In the genomic region with DNA sequence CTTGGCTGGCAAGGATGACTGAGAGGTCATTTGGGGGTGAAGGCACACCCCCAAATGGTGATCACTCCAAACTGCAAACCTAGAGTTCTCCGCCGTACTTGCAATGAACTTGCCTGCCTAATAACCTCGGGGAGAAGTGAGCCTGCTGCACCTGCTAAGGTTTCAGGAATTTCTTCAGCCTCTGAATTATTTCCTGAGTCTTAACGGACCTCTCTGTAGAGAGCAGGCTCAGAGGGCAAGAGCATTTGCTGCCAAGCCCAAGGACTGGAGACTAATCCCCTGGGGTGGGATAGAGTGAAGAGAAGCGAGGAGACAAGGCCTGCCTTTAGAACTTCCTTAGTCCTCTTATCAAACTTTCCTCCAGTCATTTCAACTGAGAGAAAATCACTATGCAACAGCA, we compare ENCODE assay signal across 10 mouse cellular contexts. TPM values are rescaled to one million over a fixed set of nuclear protein-coding genes. Genes with fewer than 3 reads are reported as not detected.
DNase-seq lines count a peak whose midpoint lies in the region; ATAC-seq and TF ChIP-seq lines count a peak whose summit lies in the region.
"Had no signal": no experiment of that assay in that cellular context is flagged by ENCODE, and none has a peak within 500 bp of the region (broad histone marks: within the 10 kb centered on the region; RNA-seq: fewer than 3 reads in every experiment).

No protein-coding gene starts in this region.

- intact Hi-C loops in heart, postnatal 10 days (cut with DNase I), result loop anchor here (5.0 kb wide), 1 partner anchor 162 kb away; the partner anchor contains the start of gene Zfp868

- WGBS in heart, embryonic 13.5 days, result 57% methylated on average over 5 of the region's 5 CpGs
- 61% methylated on average over 5 of the region's 5 CpGs for WGBS in lung, embryonic 15.5 days
- WGBS in kidney, embryonic 16.5 days, result 70% methylated on average over 5 of the region's 5 CpGs

- no peak for ATAC-seq in heart, embryonic 13.5 days (ENCODE audit: extremely low read depth, insufficient number of reproducible peaks, low FRiP score, low TSS enrichment)
- no peak for ATAC-seq in lung, embryonic 15.5 days (ENCODE audit: borderline replicate concordance, extremely low read depth, low FRiP score, low TSS enrichment)
- no peak for ATAC-seq in kidney, embryonic 16.5 days (ENCODE audit: low FRiP score, low TSS enrichment)

- TF ChIP-seq POLR2A in ES-Bruce4 (IDR thresholded peaks at IDR 0.05; ENCODE audit: insufficient read depth, low read length), result no peak

- no peak overlapping the region for H3K27ac ChIP-seq in heart, embryonic 13.5 days (replicated peaks)
- H3K27ac ChIP-seq in lung, embryonic 15.5 days, result no peak overlapping the region
- peak overlapping the region; percentile 94 for H3K27ac ChIP-seq in ES-Bruce4 (ENCODE audit: insufficient read depth, low read length)
- no peak overlapping the region for H3K27ac ChIP-seq in kidney, embryonic 16.5 days (ENCODE audit: low read length)

- H3K4me3 ChIP-seq in heart, embryonic 13.5 days, result peak overlapping the region; percentile 100
- peak overlapping the region; percentile 95; the same call in 1 of the 2 replicates for H3K4me3 ChIP-seq in lung, embryonic 15.5 days
- H3K4me3 ChIP-seq in ES-Bruce4 (ENCODE audit: low read depth, low read length), result peak overlapping the region; percentile 17; the same call in 1 of the 2 replicates
- no peak overlapping the region for H3K4me3 ChIP-seq in kidney, embryonic 16.5 days (ENCODE audit: low read length)

- peak overlapping the region; percentile 98; the same call in 1 of the 2 replicates for H3K9ac ChIP-seq in heart, embryonic 13.5 days
- no peak overlapping the region for H3K9ac ChIP-seq in lung, embryonic 15.5 days
- peak overlapping the region; percentile 96 for H3K9ac ChIP-seq in ES-Bruce4 (ENCODE audit: low read depth, poor library complexity, severe bottlenecking)
- no peak overlapping the region for H3K9ac ChIP-seq in kidney, embryonic 16.5 days (replicated peaks; ENCODE audit: low read length)

- no peak for TF ChIP-seq CTCF in ES-Bruce4 (IDR thresholded peaks at IDR 0.05; ENCODE audit: low read depth, low read length)

- DNase-seq in heart, postnatal 10 days, result no peak
- no peak for DNase-seq in lung, postnatal 14 days
- DNase-seq in right cerebral cortex, adult 18-20 months, result no peak
- no peak for DNase-seq in adrenal gland, adult 18-20 months (ENCODE audit: low spot score in 2 of 2)

- H3K4me2 ChIP-seq in heart, embryonic 13.5 days, result peak overlapping the region; percentile 88
- H3K4me2 ChIP-seq in lung, embryonic 15.5 days, result peak overlapping the region; percentile 68; the same call in 1 of the 2 replicates
- H3K4me2 ChIP-seq in kidney, embryonic 16.5 days (replicated peaks; ENCODE audit: low read depth, low read length), result peak overlapping the region; percentile 77; the same call in 1 of the 2 replicates

- H3K9me3 ChIP-seq in heart, embryonic 13.5 days, result no peaks in the 10 kb centered on the region
- H3K9me3 ChIP-seq in lung, embryonic 15.5 days, result no peaks in the 10 kb centered on the region
- no peaks in the 10 kb centered on the region for H3K9me3 ChIP-seq in ES-Bruce4 (replicated peaks; ENCODE audit: control insufficient read depth, insufficient read depth, low read length, poor library complexity, severe bottlenecking)
- no peaks in the 10 kb centered on the region for H3K9me3 ChIP-seq in kidney, embryonic 16.5 days (ENCODE audit: low read length)

- H3K36me3 ChIP-seq in heart, embryonic 13.5 days, result peaks cover 17% of the 10 kb centered on the region
- H3K36me3 ChIP-seq in lung, embryonic 15.5 days, result peaks cover 15% of the 10 kb centered on the region
- peaks cover 16% of the 10 kb centered on the region for H3K36me3 ChIP-seq in ES-Bruce4 (ENCODE audit: control insufficient read depth, insufficient read depth, low read length, poor library complexity, severe bottlenecking)
- peaks cover 6% of the 10 kb centered on the region; the same call in 1 of the 2 replicates for H3K36me3 ChIP-seq in kidney, embryonic 16.5 days (ENCODE audit: insufficient read depth, low read length)

- no peak for TF ChIP-seq EP300 in ES-Bruce4 (IDR thresholded peaks at IDR 0.05; ENCODE audit: insufficient read depth, low read depth, low read length)

- H3K4me1 ChIP-seq in heart, embryonic 13.5 days, result peaks cover 25% of the 10 kb centered on the region
- H3K4me1 ChIP-seq in lung, embryonic 15.5 days, result peaks cover 23% of the 10 kb centered on the region
- no peaks in the 10 kb centered on the region for H3K4me1 ChIP-seq in ES-Bruce4 (ENCODE audit: control insufficient read depth, insufficient read depth, low read length)
- H3K4me1 ChIP-seq in kidney, embryonic 16.5 days (ENCODE audit: insufficient read depth, low read length), result peaks cover 23% of the 10 kb centered on the region

- no peaks in the 10 kb centered on the region for H3K27me3 ChIP-seq in heart, embryonic 13.5 days (replicated peaks)
- no peaks in the 10 kb centered on the region for H3K27me3 ChIP-seq in lung, embryonic 15.5 days
- no peaks in the 10 kb centered on the region for H3K27me3 ChIP-seq in ES-Bruce4 (ENCODE audit: control insufficient read depth, insufficient read depth, low read length, poor library complexity, severe bottlenecking)
- H3K27me3 ChIP-seq in kidney, embryonic 16.5 days (ENCODE audit: insufficient read depth, low read length), result no peaks in the 10 kb centered on the region

RNA-seq across cellular contexts. Expression of gene Atp13a1, which starts 1.2 kb away (rescaled TPM):
- 25.3 and 27.4 TPM in 2 replicates for polyA plus RNA-seq in heart, embryonic 13.5 days (2015; fragmentation: Nextera tagmentation; extraction: Ambion mirVana)
- 10 to 100 TPM; 20.7 TPM for total RNA-seq in heart, postnatal 10 days (2021)
- 42.9 and 46.2 TPM in 2 replicates for polyA plus RNA-seq in lung, embryonic 15.5 days (2015; fragmentation: Nextera tagmentation; extraction: Ambion mirVana)
- polyA plus RNA-seq in ES-Bruce4 (2011; ENCODE audit: insufficient read depth, insufficient read length, low read depth, missing spikeins), result 31.1 and 32.2 TPM in 2 replicates
- polyA plus RNA-seq in kidney, embryonic 16.5 days (2015; fragmentation: Nextera tagmentation; extraction: Ambion mirVana), result 61.4 and 62.3 TPM in 2 replicates
- 10 to 100 TPM; 34.0 to 42.8 TPM for total RNA-seq in adrenal gland, adult 18-20 months (2021)

RNA-seq across cellular contexts. Expression of gene Zfp866, which starts 1.2 kb away (rescaled TPM):
- polyA plus RNA-seq in heart, embryonic 13.5 days (2015; fragmentation: Nextera tagmentation; extraction: Ambion mirVana), result 15.1 and 16.6 TPM in 2 replicates
- 10 to 100 TPM; 16.5 to 21.2 TPM for total RNA-seq in heart, postnatal 10 days (2021)
- polyA plus RNA-seq in lung, embryonic 15.5 days (2015; fragmentation: Nextera tagmentation; extraction: Ambion mirVana), result 27.4 and 29.7 TPM in 2 replicates
- polyA plus RNA-seq in ES-Bruce4 (2011; ENCODE audit: insufficient read depth, insufficient read length, low read depth, missing spikeins), result 38.3 and 41.1 TPM in 2 replicates
- 30.1 and 32.8 TPM in 2 replicates for polyA plus RNA-seq in kidney, embryonic 16.5 days (2015; fragmentation: Nextera tagmentation; extraction: Ambion mirVana)
- 10 to 100 TPM; 20.1 to 24.1 TPM for total RNA-seq in adrenal gland, adult 18-20 months (2021)

RNA-seq across cellular contexts. Expression of gene Gm20422, which starts 15.0 kb away (rescaled TPM):
- polyA plus RNA-seq in heart, embryonic 13.5 days (2015; fragmentation: Nextera tagmentation; extraction: Ambion mirVana), result 0.32 and 1.2 TPM in 2 replicates
- total RNA-seq in heart, postnatal 10 days (2021), result 1 to 10 TPM; 4.5 to 5.4 TPM
- 0.50 and 0.59 TPM in 2 replicates for polyA plus RNA-seq in lung, embryonic 15.5 days (2015; fragmentation: Nextera tagmentation; extraction: Ambion mirVana)
- polyA plus RNA-seq in ES-Bruce4 (2011; ENCODE audit: insufficient read depth, insufficient read length, low read depth, missing spikeins), result not detected in 2 replicates
- 0.68 and 0.82 TPM in 2 replicates for polyA plus RNA-seq in kidney, embryonic 16.5 days (2015; fragmentation: Nextera tagmentation; extraction: Ambion mirVana)
- under 1 TPM in 1 of 2 experiments, not detected in 1; 0.64 TPM for total RNA-seq in adrenal gland, adult 18-20 months (2021)
- total RNA-seq: liver, adult 2 months had no signal
- polyA plus RNA-seq: embryonic facial prominence, embryonic 11.5 days; liver, adult 2 months had no signal

RNA-seq across cellular contexts. Expression of gene Gmip, which starts 18.7 kb away (rescaled TPM):
- 6.9 and 7.6 TPM in 2 replicates for polyA plus RNA-seq in heart, embryonic 13.5 days (2015; fragmentation: Nextera tagmentation; extraction: Ambion mirVana)
- total RNA-seq in heart, postnatal 10 days (2021), result 1 to 10 TPM; 6.4 to 8.6 TPM
- 7.6 and 8.5 TPM in 2 replicates for polyA plus RNA-seq in lung, embryonic 15.5 days (2015; fragmentation: Nextera tagmentation; extraction: Ambion mirVana)
- polyA plus RNA-seq in ES-Bruce4 (2011; ENCODE audit: insufficient read depth, insufficient read length, low read depth, missing spikeins), result 11.6 and 12.6 TPM in 2 replicates
- 10.1 and 11.3 TPM in 2 replicates for polyA plus RNA-seq in kidney, embryonic 16.5 days (2015; fragmentation: Nextera tagmentation; extraction: Ambion mirVana)
- total RNA-seq in adrenal gland, adult 18-20 months (2021), result 10 to 100 TPM in 1 of 2 experiments, 1 to 10 TPM in 1; 8.3 to 10.6 TPM

RNA-seq across cellular contexts. Expression of gene Lpar2, which starts 32.5 kb away (rescaled TPM):
- 0.32 and 0.34 TPM in 2 replicates for polyA plus RNA-seq in heart, embryonic 13.5 days (2015; fragmentation: Nextera tagmentation; extraction: Ambion mirVana)
- under 1 TPM; 0.55 to 0.57 TPM for total RNA-seq in heart, postnatal 10 days (2021)
- polyA plus RNA-seq in lung, embryonic 15.5 days (2015; fragmentation: Nextera tagmentation; extraction: Ambion mirVana), result 0.57 and 0.61 TPM in 2 replicates
- polyA plus RNA-seq in ES-Bruce4 (2011; ENCODE audit: insufficient read depth, insufficient read length, low read depth, missing spikeins), result 10.1 and 10.8 TPM in 2 replicates
- polyA plus RNA-seq in kidney, embryonic 16.5 days (2015; fragmentation: Nextera tagmentation; extraction: Ambion mirVana), result 0.86 and 0.96 TPM in 2 replicates
- 1 to 10 TPM; 1.8 to 2.0 TPM for total RNA-seq in adrenal gland, adult 18-20 months (2021)

Comparison
In these comparisons a context has a peak if more than half of its experiments do, and no peak if none do; other contexts are left out.
1. H3K9ac ChIP-seq: peak in heart, embryonic 13.5 days (single experiment) and ES-Bruce4 (single experiment); none in lung, embryonic 15.5 days (single experiment) and kidney, embryonic 16.5 days (single experiment).
2. Peak in every context shown above with its lines, with median percentiles within 50 percentile points of each other: H3K4me2 ChIP-seq.